Mouse (Mus musculus) ES-E14 (cell line): Measurements from ENCODE around the gene Erc2.

Experiments
- CHD2 ChIP-seq: IDR thresholded peaks from 2 replicates; pipeline ENCODE4 v1.6.1; 2014; ENCODE audit warnings: mild to moderate bottlenecking, low read depth, low read length, inconsistent platforms
- MAFK ChIP-seq: IDR thresholded peaks from 2 replicates; pipeline ENCODE4 v1.6.1; 2014; ENCODE audit warnings: mild to moderate bottlenecking, low read depth, low read length, inconsistent platforms; ENCODE audit not compliant: insufficient read depth

DNA sequence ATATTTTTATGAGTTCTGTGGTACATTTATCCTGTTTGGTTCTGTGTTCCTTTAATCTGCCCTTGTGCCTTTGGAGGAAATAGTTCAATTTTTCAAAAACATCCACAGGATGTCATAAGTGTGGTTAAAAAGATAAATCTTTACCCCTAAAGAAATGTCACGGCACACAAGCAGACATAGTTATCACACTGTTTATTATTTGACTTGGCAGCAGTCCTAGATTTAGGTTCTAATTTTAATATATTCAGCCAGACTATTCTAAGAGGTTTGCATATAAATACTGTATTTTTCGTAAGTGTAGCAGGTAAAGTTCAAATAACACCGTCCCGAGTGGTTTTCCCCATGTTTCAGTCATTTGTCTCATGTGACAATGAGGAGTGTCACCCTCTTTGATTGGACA lies 548.5 kb downstream of the Erc2 start:
- TF ChIP-seq MAFK = no peak
- no peak for TF ChIP-seq CHD2
